Mouse (Mus musculus) liver, embryonic 14.5 days (tissue): ENCODE measurements around the gene Klhl29.

Source experiments
- CTCF ChIP-seq: IDR thresholded peaks from 2 replicates; pipeline ENCODE4 v1.5.1; 2016; ENCODE audit warnings: antibody characterized with exemption, low read depth, control low read depth
- EP300 ChIP-seq: IDR thresholded peaks from 2 replicates; pipeline ENCODE4 v1.6.1; 2016; ENCODE audit warnings: antibody characterized with exemption, low read depth

DNA sequence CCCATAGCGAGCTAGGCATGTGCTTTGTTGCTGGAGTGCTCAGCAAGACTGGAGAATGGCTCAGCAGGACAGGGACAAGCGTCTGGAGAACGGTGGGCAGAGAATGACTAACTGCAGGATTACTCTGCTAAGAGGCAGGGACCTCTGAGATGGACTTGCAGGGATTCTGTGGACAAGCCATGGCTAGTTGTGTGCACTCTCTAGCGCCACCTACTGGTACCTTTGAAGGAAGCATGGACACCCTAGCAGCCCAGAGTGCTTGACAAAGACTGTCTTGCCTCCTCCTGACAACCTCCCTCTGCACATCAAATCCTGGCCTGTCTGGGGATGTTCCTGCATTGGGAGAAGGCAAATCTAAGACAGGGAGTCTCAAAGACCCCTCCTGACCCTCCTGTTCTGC is 239.2 kb downstream of the Klhl29 start:
- TF ChIP-seq CTCF (peak; percentile 91), EP300 (no peak)
